Mouse (Mus musculus): ENCODE measurements around the gene Spo11. TPM values are rescaled to one million over a fixed set of nuclear protein-coding genes. Genes with fewer than 3 reads are reported as not detected.

Spo11 gene
- total RNA-seq, 2 experiments from 2014 or later = 0.30 to 0.86 TPM

DNA sequence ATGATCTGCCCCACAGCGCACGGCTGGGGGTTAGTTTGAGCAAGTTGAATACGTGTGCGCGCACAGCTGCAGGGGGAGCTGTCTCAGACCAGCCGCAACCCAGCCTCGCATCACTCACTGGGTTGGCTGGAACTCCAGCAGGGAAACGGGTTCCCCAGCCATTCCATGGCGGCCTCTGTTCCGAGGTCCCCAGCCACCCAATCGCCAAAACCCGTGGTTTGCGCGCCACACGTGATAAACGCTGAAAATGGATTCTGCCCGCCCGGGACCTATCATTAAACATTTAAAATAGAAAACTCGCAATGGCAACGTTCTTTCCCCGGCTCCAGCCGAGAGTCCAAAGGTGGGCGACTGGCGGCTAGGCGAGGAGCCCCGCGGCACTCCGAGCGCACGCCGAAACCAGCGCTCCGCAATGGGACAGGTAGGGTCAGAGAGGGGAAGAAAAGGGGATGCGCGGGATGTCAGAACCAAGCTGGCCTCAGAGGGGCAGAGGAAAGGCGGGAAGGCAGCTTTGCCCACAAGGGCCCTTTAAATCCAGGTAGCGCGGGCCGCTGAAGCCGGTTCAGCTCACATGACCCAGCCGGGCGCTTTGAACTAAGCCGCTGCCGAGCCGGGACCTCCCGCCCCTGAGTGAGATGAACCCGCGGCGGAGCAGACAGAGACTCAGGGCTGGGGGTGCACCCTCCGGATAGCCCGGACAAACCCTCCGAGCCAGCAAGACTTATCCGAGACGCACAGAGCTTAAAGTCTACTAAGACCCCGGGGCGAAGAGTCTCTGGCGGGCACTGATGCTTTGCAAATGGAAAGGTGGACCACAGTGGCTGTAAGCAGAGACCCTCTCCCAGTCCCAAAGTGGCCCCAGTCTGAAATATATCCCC is 38.5 kb upstream of the Spo11 start:
- TF ChIP-seq CTCF (IDR thresholded peaks at IDR 0.05) = no peak
- Histone ChIP-seq H3K4me3 (peak overlapping the region; percentile 54), H3K27ac (no peak overlapping the region; the same call in 1 of the 2 replicates)
- intact Hi-C loops (cut with DNase I) = no loop called here
- DNase-seq (ENCODE audit: extremely low spot score in 1 of 2, low spot score in 2 of 2) = no peak

DNA sequence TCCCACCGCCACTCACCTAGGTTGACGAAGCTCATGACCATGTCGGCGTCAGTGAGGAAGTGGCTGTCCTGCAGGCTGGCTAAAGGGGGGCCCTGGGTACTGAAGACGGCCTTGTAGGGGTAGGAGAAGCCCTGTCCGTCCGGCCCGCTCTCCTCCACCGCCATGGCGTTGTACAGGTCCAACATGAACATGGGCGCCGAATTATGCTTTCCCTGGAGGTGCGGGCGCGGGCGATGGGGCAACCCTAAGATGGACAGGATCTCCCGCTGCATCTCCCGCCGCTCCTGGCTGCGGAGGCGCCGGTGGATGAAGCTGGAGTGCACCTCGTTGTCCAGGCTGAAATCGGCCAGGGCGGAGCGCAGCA is 37.9 kb upstream of the Spo11 start:
- no peak for TF ChIP-seq CTCF (IDR thresholded peaks at IDR 0.05)
- Histone ChIP-seq H3K4me3 (peak overlapping the region; percentile 54), H3K27ac (no peak overlapping the region; the same call in 1 of the 2 replicates)
- DNase-seq (ENCODE audit: extremely low spot score in 1 of 2, low spot score in 2 of 2) = no peak
- intact Hi-C loops (cut with DNase I) = loop anchor here (5.0 kb wide), 1 partner anchor 107 kb away; no protein-coding TSS in a partner anchor

DNA sequence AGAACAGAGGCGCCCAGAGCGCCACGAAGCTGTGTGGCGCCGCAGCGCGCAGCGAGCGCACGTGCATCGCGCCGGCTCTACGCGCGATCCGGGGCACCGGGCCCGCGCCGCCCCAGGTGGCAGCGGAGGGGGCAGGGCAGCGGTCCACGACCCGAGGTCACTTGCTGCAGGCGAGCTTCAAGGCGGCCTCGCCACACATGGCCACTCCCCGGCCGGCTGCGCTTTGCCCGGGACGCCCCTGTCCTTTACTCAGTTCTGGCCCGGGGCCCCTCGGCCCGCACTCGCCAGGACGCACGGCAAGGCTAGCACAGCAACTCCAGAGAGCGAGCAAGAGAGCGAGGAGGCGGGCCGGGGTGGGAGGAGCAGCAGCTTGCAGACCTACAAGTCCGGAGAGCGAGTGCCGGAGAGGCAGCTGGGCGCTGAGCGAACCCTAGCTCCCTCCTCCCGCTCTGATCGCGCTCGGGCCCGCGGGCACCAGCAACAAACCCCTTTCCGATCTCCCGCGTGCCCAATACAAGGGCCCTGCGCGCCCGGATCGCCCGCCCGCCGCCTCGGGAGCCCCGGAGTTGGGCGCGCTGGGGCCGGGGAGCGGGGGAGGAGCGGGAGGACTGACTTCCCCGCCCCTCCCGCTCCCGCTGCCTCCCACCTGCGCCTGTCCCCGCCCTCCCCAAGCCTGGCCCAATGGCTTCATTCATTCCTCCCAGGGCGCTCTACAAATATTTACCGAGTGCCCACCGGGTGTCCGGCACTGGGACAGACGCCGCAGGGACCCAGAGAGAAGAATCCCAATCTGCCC is 37.3 kb upstream of the Spo11 start, which contains the start of gene Bmp7:
Bmp7 (minus strand) TSS at position 319 of the 796 bp plus-strand sequence.
- no peak within 1 kb of the TSS; the same call in 1 of the 2 replicates for H3K27ac ChIP-seq
- intact Hi-C loops (cut with DNase I) = loop anchor here (5.0 kb wide), 1 partner anchor 108 kb away; no protein-coding TSS in a partner anchor
- peak; percentile 31 to 35 for DNase-seq (ENCODE audit: extremely low spot score in 1 of 2, low spot score in 2 of 2)

DNA sequence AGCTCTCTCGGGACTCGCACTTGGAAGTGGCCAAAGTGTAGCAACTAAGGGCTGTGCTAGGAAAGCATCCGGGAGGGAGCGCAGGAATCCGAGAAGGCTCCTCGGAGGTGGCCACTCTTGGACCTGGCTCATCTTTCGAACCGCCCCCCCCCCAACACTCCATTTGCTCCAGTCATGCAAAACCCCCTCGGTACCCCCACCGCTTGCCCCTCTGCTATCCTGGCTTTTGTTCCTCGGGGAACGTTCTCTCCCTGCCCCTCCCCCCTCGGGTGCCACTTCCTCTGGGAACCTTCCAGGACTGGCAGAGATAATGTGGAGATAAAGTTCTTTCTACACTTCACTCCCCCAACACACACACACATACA is 36.7 kb upstream of the Spo11 start:
- no peak overlapping the region for H3K27ac ChIP-seq
- intact Hi-C loops (cut with DNase I) = loop anchor here (5.0 kb wide), 1 partner anchor 108 kb away; no protein-coding TSS in a partner anchor
- no peak for TF ChIP-seq CTCF (IDR thresholded peaks at IDR 0.05)

More for the DNA sequence above, 37.3 kb upstream of the Spo11 start, which contains the start of gene Bmp7:
- no peak for TF ChIP-seq CTCF (IDR thresholded peaks at IDR 0.05)
- peak within 1 kb of the TSS; percentile 54 for H3K4me3 ChIP-seq

DNA sequence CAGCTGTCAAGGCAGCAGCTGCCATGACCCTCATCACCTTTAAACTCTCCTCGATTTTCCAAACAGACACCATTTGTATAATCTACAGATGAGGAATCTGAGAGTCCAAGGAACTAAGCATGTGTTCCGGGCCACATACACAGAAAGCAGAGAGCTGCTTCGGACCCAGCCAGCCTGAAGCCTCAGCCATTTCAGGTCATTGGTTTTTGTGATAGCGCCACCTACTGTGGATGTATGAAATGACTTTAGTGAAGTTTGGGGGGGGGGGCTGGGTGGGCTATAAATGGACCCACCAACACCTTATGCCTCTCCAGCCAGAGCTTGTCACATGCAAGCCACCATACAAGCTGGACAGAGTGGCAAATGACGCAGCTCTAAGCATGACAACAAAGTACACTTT is 28.4 kb upstream of the Spo11 start:
- peak; percentile 38 for TF ChIP-seq CTCF (IDR thresholded peaks at IDR 0.05)
- no peak overlapping the region for H3K4me3 ChIP-seq
- no peak for DNase-seq (ENCODE audit: extremely low spot score in 1 of 2, low spot score in 2 of 2)
- intact Hi-C loops (cut with DNase I) = no loop called here
- no peak overlapping the region for H3K27ac ChIP-seq

More for the DNA sequence above, 36.7 kb upstream of the Spo11 start:
- peak overlapping the region; percentile 54 for H3K4me3 ChIP-seq
- no peak for DNase-seq (ENCODE audit: extremely low spot score in 1 of 2, low spot score in 2 of 2)

DNA sequence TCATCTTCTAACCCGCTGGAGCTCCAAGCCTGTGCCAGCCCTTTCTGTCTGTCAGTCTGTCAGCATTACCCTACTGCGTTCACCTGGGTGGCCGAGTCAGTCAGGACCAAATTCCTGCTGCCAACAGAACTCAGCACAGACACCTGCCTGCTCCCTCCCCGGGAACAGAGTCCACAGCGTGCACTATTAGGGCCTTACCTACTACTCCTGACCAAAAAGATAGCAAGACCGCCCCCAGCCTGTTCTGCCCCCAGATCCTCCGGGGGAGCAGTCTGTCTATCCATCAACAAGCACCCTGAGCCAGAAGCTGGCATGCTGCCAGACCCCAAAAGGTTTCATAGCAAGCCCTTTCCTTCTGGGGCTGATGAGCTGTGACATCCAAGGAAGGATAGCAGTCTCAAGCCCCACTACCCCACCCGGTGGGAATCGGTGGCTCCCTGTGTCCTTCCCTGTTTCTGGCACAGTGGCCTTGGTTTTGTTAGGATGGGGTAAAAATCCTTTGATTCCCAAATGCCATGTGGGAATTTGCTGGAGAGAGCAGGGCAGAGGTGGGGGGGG is 27.3 kb upstream of the Spo11 start:
- Histone ChIP-seq H3K4me3 (no peak overlapping the region), H3K27ac (no peak overlapping the region)
- intact Hi-C loops (cut with DNase I) = no loop called here
- no peak for DNase-seq (ENCODE audit: extremely low spot score in 1 of 2, low spot score in 2 of 2)
- no peak for TF ChIP-seq CTCF (IDR thresholded peaks at IDR 0.05)

DNA sequence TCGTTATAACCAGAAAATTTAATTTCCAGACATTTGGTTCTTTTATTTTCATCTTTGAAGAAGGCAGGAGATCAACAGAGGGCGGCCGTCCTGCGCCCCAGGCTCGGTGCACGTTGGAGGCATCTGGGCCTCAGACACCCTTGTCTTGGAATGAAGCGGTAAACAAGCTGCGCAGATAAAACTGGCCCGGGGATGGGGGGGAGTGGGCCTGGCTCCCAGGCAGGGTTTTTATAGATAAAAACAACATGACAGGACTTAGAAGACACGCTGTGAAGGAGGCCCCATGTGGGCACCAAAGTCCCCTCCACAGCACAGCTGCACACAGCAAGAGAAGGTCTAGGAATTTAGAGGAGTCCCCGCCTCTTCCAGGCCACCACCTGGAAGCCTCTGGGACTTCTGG is 26.8 kb upstream of the Spo11 start:
- intact Hi-C loops (cut with DNase I) = no loop called here
- no peak for TF ChIP-seq CTCF (IDR thresholded peaks at IDR 0.05)
- H3K27ac ChIP-seq = no peak overlapping the region

DNA sequence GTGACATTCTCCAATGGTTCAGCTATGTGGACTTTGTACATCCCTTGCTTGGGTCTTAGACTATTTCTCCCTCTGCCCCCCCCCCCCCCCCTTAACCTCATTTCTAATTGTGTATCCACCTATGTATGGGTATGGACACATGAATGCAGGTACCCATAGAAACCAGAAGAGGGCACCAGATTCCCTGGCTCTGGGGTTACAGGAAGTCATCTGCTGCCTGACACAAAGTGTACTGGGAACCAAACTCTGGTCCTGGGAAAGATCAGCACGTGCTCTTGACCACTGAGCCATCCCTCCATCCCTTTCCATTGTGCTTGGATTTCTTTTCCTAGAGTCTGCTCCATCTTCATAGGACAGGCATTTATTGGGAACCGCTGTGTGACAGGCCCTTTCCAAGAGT is 25.5 kb upstream of the Spo11 start:
- no peak; the same call in 1 of the 2 replicates for TF ChIP-seq CTCF (IDR thresholded peaks at IDR 0.05)
- Histone ChIP-seq H3K27ac (no peak overlapping the region), H3K4me3 (no peak overlapping the region)
- intact Hi-C loops (cut with DNase I) = no loop called here
- no peak for DNase-seq (ENCODE audit: extremely low spot score in 1 of 2, low spot score in 2 of 2)

More for the DNA sequence above, 26.8 kb upstream of the Spo11 start:
- no peak for DNase-seq (ENCODE audit: extremely low spot score in 1 of 2, low spot score in 2 of 2)
- H3K4me3 ChIP-seq = no peak overlapping the region

DNA sequence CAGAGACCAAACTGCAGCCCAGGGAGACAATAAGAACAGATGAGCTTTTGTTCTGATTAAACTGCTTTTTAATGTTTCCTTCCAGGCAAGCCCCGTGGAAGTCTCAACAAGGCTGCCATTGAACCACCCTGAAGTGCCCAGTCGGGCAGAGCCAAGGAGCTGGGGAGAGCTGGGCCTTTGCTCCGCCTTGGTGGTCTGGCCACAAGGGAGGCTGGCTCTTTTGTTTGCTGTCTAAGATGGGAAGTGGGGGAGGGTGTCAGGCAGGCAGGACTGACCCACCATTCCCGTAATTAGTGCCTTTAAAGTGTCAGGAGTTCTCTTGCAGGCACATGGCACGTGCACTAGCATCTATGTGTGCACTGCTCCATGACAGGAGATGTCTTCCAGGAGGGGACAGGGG is 18.9 kb upstream of the Spo11 start:
- H3K4me3 ChIP-seq = no peak overlapping the region
- no peak for TF ChIP-seq CTCF (IDR thresholded peaks at IDR 0.05)
- intact Hi-C loops (cut with DNase I) = no loop called here
- no peak overlapping the region for H3K27ac ChIP-seq
- no peak for DNase-seq (ENCODE audit: extremely low spot score in 1 of 2, low spot score in 2 of 2)

DNA sequence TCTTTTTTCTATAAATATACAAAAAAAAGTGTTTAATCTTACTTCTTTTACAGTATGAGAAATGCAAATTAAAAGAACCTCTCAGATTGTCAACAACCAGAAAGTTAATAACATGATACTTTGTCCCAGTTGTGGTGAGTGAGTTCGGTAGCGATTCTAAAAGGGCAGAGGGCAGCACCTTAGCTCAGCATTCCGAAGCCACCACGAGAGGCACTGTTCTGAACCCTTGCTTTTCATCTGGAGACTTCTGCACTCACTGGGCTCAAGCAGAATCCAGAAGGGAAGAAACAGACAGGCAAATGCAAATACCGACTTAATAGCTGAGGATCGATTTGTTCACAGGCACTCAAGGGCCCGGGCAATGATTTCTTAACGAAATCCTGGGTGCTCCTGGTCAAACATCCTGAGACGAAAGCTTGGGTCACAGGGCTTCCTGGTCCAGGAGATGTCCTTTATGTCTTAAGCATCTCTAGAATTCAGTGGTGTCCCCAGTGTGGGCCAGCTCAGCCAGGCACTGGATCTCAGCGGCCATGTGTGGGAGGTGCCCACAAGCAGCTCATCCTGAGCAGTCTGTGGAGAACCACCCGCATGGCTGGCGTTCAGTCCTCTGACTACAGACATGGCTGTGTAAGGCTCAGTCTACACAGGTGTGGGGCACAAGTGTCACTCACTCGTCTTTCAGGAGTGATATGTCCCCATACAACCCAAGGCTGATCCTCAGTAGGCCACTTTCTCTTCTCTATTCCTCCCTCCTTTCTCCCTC is 18.3 kb upstream of the Spo11 start:
- intact Hi-C loops (cut with DNase I) = no loop called here
- Histone ChIP-seq H3K4me3 (no peak overlapping the region), H3K27ac (no peak overlapping the region)
- TF ChIP-seq CTCF (IDR thresholded peaks at IDR 0.05) = no peak; the same call in 1 of the 2 replicates
- DNase-seq (ENCODE audit: extremely low spot score in 1 of 2, low spot score in 2 of 2) = no peak

DNA sequence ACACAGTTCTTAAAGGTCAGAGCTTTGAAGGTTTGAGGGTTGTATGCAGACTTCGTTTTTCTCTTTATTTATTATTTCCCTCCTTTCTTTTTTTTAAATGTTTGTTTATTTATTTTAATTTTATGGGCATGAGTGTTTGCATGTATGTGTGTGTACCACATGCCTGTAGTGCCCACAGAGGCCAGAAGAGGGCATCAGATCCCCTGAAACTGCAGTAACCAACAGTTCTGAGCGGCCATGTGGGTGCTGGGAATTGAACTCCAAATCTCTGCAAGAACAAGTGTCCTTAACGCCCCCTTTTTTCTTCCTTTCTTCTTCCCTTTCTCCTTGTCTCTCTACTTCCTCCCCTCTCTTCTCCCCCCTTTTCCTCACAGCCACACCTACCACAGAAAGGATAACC is 17.1 kb upstream of the Spo11 start:
- no peak for DNase-seq (ENCODE audit: extremely low spot score in 1 of 2, low spot score in 2 of 2)
- Histone ChIP-seq H3K27ac (no peak overlapping the region), H3K4me3 (no peak overlapping the region)
- no peak; the same call in 1 of the 2 replicates for TF ChIP-seq CTCF (IDR thresholded peaks at IDR 0.05)
- intact Hi-C loops (cut with DNase I) = no loop called here
